Mouse (Mus musculus): ENCODE measurements around the gene Gbp7.
"Not testable (repeated sequence)": the region's sequence is repeated elsewhere in the genome, so short reads cannot be mapped to it uniquely, and the experiment has no call there.

Gbp7 gene

GRCm38 (mm10) chr3:142561045-142561646 is 31.0 kb downstream of the Gbp7 start:
- peak; percentile 47 for DNase-seq (ENCODE audit: low read depth, low spot score)

- no peak for DNase-seq (ENCODE audit: low read depth, low spot score)
Measured at GRCm38 (mm10) chr3:142561666-142562065, 31.5 kb downstream of the Gbp7 start.

DNA sequence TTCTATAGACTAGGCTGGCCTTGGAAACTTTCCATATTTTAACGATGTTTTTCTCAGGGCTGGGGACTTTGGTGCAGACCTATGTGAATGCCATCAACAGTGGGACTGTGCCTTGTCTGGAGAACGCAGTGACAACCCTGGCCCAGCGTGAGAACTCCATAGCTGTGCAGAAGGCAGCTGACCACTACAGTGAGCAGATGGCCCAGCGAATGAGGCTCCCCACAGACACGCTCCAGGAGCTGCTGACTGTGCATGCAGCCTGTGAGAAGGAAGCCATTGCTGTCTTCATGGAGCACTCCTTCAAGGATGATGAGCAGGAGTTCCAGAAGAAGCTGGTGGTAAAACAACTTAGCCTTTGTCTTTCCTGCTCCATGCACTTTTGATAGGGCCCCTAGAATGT is 37.3 kb downstream of the Gbp7 start:
- not testable (repeated sequence) for DNase-seq (ENCODE audit: low read depth, low spot score)

GRCm38 (mm10) chr3:142570738-142571137 is 40.6 kb downstream of the Gbp7 start:
- DNase-seq (ENCODE audit: low read depth, low spot score) = no peak

DNA sequence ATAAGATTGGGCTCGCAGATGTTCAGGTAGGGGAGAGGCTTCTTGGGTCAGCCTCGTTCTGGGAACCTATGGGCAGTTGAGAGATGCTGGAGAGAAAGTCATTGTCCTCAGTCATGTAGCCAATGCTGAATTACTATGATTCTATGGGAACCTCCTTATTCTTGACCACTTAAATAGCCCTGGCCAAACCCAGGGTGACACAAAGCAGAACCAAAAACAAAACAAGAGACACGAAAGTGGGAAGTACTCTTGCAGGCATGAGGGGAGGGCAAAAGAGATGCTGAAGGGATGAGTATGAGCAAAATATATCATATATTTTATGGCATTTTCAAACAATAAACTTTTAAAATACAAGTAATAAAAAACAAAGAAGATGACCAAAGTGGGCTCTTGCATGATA is 47.0 kb downstream of the Gbp7 start:
- no peak for DNase-seq (ENCODE audit: low read depth, low spot score)

DNA sequence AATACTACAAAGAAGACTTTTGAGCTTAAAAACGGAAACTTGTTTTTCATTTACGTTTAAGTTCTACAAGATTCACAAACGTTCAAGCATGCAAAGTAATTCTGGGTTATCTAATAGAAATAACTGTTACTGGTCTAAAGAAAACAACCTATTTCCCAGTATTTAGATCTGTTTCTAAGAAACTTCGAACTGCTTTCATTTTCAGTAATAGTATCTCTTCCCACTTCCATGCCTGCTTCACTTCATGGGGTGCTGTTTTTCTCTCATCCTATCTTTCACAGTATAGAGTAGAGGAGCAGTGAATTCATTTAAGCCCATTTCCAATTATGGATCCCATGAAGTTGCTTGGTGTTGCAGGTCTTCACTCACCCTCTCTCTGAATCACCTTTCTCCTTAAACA is 48.2 kb downstream of the Gbp7 start:
- DNase-seq (ENCODE audit: low read depth, low spot score) = peak; percentile 30

- DNase-seq (ENCODE audit: low read depth, low spot score) = no peak
Measured at GRCm38 (mm10) chr3:142583067-142583466, 52.9 kb downstream of the Gbp7 start.

DNA sequence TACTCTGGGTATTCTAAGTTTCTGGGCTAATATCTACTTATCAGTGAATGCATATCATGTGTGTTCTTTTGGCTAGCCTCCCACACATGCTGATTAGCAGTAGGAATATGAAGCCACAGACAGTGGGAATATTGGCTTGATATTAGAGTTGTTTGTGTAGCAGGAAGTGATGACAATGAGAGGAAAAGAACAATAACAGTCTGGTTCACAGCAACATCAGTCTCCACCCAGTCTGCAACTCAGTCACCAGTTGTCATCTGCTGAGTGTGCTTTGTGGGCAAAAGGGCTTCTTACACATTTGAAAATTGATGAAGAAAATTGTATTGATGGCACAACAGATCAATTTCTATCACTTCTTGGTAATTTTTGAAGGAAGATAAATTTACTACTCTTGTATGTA is 57.2 kb downstream of the Gbp7 start:
- peak; percentile 74 for DNase-seq (ENCODE audit: low read depth, low spot score)

GRCm38 (mm10) chr3:142588888-142589287 is 58.7 kb downstream of the Gbp7 start:
- DNase-seq (ENCODE audit: low read depth, low spot score) = no peak

- DNase-seq (ENCODE audit: low read depth, low spot score) = no peak
Measured at GRCm38 (mm10) chr3:142590431-142591067, 60.4 kb downstream of the Gbp7 start.

DNA sequence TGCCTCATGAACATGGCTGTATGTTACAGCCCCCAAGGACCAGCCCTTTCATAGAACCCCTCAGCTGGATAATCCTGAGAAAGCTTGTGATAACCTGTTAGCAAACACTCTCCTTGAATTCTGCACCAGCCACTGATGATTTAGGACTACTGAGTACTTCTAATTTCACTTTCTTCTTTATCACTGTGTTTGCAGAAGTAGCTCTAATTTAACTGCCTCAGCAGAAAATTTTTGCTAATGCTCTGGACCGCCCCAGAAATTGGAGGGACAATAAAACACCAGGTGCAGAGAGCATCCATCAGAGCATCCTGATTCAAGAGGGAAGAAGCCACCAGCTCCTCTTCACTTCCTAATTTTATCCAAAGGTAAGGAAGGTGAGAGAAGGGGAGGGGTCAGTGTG is 64.4 kb downstream of the Gbp7 start, which contains the start of gene Gbp2b:
Gbp2b (plus strand) TSS at position 301 of the 400 bp plus-strand sequence.
- DNase-seq (ENCODE audit: low read depth, low spot score) = no peak

DNA sequence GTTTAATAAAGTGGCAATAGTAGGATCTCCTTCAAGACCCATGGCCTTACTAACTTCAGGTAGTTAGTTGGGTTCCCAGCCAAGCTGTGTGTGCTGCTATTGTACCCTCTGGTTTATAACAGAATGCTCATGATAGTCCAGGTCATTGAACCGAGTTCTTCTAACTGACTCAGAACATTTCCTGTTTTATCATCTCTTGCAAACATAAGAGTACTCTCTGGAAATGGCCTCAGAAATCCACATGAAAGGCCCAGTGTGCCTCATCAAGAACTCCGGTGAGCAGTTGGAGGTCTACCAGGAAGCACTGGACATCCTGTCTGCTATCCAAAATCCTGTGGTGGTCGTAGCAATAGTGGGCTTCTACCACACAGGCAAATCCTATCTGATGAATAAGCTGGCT is 67.8 kb downstream of the Gbp7 start:
- no peak for DNase-seq (ENCODE audit: low read depth, low spot score)
